Mouse (Mus musculus): ENCODE measurements around the gene Osbpl3.

- TF ChIP-seq POLR2A (IDR thresholded peaks at IDR 0.05; ENCODE audit: low read depth, low read length) = no peak
- no peak for TF ChIP-seq CTCF (IDR thresholded peaks at IDR 0.05; ENCODE audit: borderline replicate concordance, insufficient read depth, low read length)
Observed at GRCm38 (mm10) chr6:50461585-50461984, 5.6 kb upstream of the Osbpl3 start.

Data from embryonic fibroblast, embryonic 13.5 days (primary cell).